Mouse (Mus musculus) kidney, postnatal 0 days (tissue): ENCODE measurements around the gene Sigmar1. TPM values are rescaled to one million over a fixed set of nuclear protein-coding genes. Genes with fewer than 3 reads are reported as not detected.

ENCODE experiments used
- ATAC-seq: fragments of 200-750 bp; cut with Nextera tagmentation; replicated peaks from 2 replicates; pipeline ENCODE4 v1.8.0; 2017; ENCODE audit warnings: low read depth, moderate number of reproducible peaks, moderate TSS enrichment, moderate library complexity; ENCODE audit not compliant: low FRiP score
- DNase-seq: peaks from one replicate; pipeline ENCODE4 v3.0.0-alpha.2; 2016; ENCODE audit warnings: low spot score
- H3K27ac ChIP-seq: fragments of 300-500 bp; sonication (generic); 2 replicates; pipeline ENCODE4 v1.5.1; 2014; ENCODE audit warnings: mild to moderate bottlenecking
- H3K27me3 ChIP-seq: fragments of 300-500 bp; sonication (generic); 2 replicates; pipeline ENCODE4 v1.6.1; 2014; ENCODE audit warnings: low read length, mixed read lengths; ENCODE audit not compliant: insufficient read depth
- H3K36me3 ChIP-seq: fragments of 300-500 bp; sonication (generic); 2 replicates; pipeline ENCODE4 v1.6.1; 2014; ENCODE audit warnings: low read length, mixed read lengths; ENCODE audit not compliant: insufficient read depth
- H3K4me1 ChIP-seq: fragments of 300-500 bp; sonication (generic); replicated peaks from 2 replicates; pipeline ENCODE4 v1.6.1; 2014; ENCODE audit warnings: antibody characterized with exemption, low read length, mixed read lengths; ENCODE audit not compliant: insufficient read depth
- H3K4me2 ChIP-seq: fragments of 300-500 bp; sonication (generic); 2 replicates; pipeline ENCODE4 v1.6.1; 2014; ENCODE audit warnings: mild to moderate bottlenecking, low read length, moderate library complexity, mixed read lengths
- H3K4me3 ChIP-seq: fragments of 300-500 bp; sonication (generic); replicated peaks from 2 replicates; pipeline ENCODE4 v1.5.1; 2014; ENCODE audit warnings: low read depth, low read length
- H3K9ac ChIP-seq: fragments of 300-500 bp; sonication (generic); 2 replicates; pipeline ENCODE4 v1.6.1; 2014; ENCODE audit warnings: low read depth, low read length
- H3K9me3 ChIP-seq: fragments of 300-500 bp; sonication (generic); replicated peaks from 2 replicates; pipeline ENCODE4 v1.6.1; 2016; ENCODE audit warnings: low read length, inconsistent platforms, mixed read lengths
- CTCF ChIP-seq: IDR thresholded peaks from 2 replicates; pipeline ENCODE4 v1.5.1; 2016; ENCODE audit warnings: antibody characterized with exemption, low read depth, mild to moderate bottlenecking, moderate library complexity
- WGBS: fragments of 180-500 bp; shearing (Covaris S2); extraction: QIAGEN DNeasy Blood & Tissue Kit; methylation state at CpG from one replicate; pipeline ENCODE4 v1.1.7; 2014; 5-methylcytosine and 5-hydroxymethylcytosine counted together
- polyA plus RNA-seq: library from polyadenylated mRNA; unstranded; fragments of >200 nt; fragmentation: Nextera tagmentation; extraction: Ambion mirVana; gene quantifications from 2 replicates; pipeline ENCODE4 v1.2.1, GENCODE M21; 2015

Sigmar1 gene
- polyA plus RNA-seq, 1 experiment from 2014 or later, result 58.4 TPM

- Histone ChIP-seq H3K4me1 (peaks cover 25% of the 10 kb centered on the region), H3K4me3 (peak overlapping the region; percentile 81), H3K27ac (no peak overlapping the region), H3K27me3 (no peaks in the 10 kb centered on the region), H3K9me3 (no peaks in the 10 kb centered on the region), H3K36me3 (no peaks in the 10 kb centered on the region), H3K9ac (peak overlapping the region; percentile 85; the same call in 1 of the 2 replicates), H3K4me2 (peak overlapping the region; percentile 87)
- DNase-seq, result no peak
- ATAC-seq, result no peak
- TF ChIP-seq CTCF, result no peak
- 77% methylated on average over 8 of the region's 8 CpGs for WGBS
These were observed 483 bp upstream of the Sigmar1 start for GRCm38 (mm10) chr4:41756440-41756839.

GRCm38 (mm10) chr4:41754797-41755337 is 1.1 kb downstream of the Sigmar1 start, which contains the start of gene Galt:
Gene Galt (plus strand): TSS chr4:41755228.
- Histone ChIP-seq H3K4me1 (peaks cover 15% of the 10 kb centered on the region), H3K36me3 (no peaks in the 10 kb centered on the region), H3K4me3 (peak within 1 kb of the TSS; percentile 81), H3K27me3 (no peaks in the 10 kb centered on the region), H3K9ac (peak within 1 kb of the TSS; percentile 85), H3K9me3 (no peaks in the 10 kb centered on the region), H3K4me2 (peak within 1 kb of the TSS; percentile 87), H3K27ac (peak within 1 kb of the TSS; percentile 93)
- ATAC-seq (peak; percentile 54), DNase-seq (no peak)
- no peak for TF ChIP-seq CTCF
- 11% methylated on average over 14 of the region's 14 CpGs for WGBS

GRCm38 (mm10) chr4:41745021-41745420 is 10.9 kb downstream of the Sigmar1 start:
- Histone ChIP-seq H3K4me3 (no peak overlapping the region), H3K4me2 (no peak overlapping the region), H3K36me3 (no peaks in the 10 kb centered on the region), H3K27me3 (no peaks in the 10 kb centered on the region), H3K4me1 (0 out of 2 replicates have a peak, but pooled peaks cover 4% of the 10 kb centered on the region), H3K9ac (no peak overlapping the region), H3K27ac (no peak overlapping the region), H3K9me3 (no peaks in the 10 kb centered on the region)
- 71% methylated on average over 1 of the region's 1 CpGs for WGBS
- ATAC-seq, result no peak
- no peak for TF ChIP-seq CTCF
- no peak for DNase-seq

GRCm38 (mm10) chr4:41744131-41744530 is 11.8 kb downstream of the Sigmar1 start:
- H3K4me2 ChIP-seq, result no peak overlapping the region
- H3K4me3 ChIP-seq, result no peak overlapping the region
- H3K9ac ChIP-seq, result no peak overlapping the region
- no peaks in the 10 kb centered on the region for H3K9me3 ChIP-seq
- H3K27me3 ChIP-seq, result no peaks in the 10 kb centered on the region
- ATAC-seq (no peak), DNase-seq (no peak)
- 70% methylated on average over 2 of the region's 2 CpGs for WGBS
- no peak for TF ChIP-seq CTCF
- H3K4me1 ChIP-seq, result 0 out of 2 replicates have a peak, but pooled peaks cover 4% of the 10 kb centered on the region
- H3K27ac ChIP-seq, result no peak overlapping the region
- 0 out of 2 replicates have a peak, but pooled peaks cover under 1% of the 10 kb centered on the region for H3K36me3 ChIP-seq

GRCm38 (mm10) chr4:41741158-41741560 is 14.8 kb downstream of the Sigmar1 start:
- ATAC-seq, result peak; percentile 95
- Histone ChIP-seq H3K27ac (peak overlapping the region; percentile 47), H3K9me3 (no peaks in the 10 kb centered on the region), H3K9ac (peak overlapping the region; percentile 60), H3K4me2 (peak overlapping the region; percentile 91), H3K36me3 (0 out of 2 replicates have a peak, but pooled peaks cover 4% of the 10 kb centered on the region), H3K27me3 (no peaks in the 10 kb centered on the region), H3K4me3 (peak overlapping the region; percentile 54), H3K4me1 (0 out of 2 replicates have a peak, but pooled peaks cover 4% of the 10 kb centered on the region)
- under 1% methylated on average over 27 of the region's 27 CpGs for WGBS
- peak; percentile 45 for TF ChIP-seq CTCF
- peak; percentile 96 for DNase-seq

- no peak for DNase-seq
- H3K36me3 ChIP-seq, result 0 out of 2 replicates have a peak, but pooled peaks cover 4% of the 10 kb centered on the region
- under 1% methylated on average over 44 of the region's 48 CpGs for WGBS
- no peaks in the 10 kb centered on the region for H3K27me3 ChIP-seq
- H3K9ac ChIP-seq, result peak overlapping the region; percentile 60
- peak; percentile 62 for ATAC-seq
- H3K4me2 ChIP-seq, result peak overlapping the region; percentile 91
- no peaks in the 10 kb centered on the region for H3K9me3 ChIP-seq
- peak overlapping the region; percentile 54 for H3K4me3 ChIP-seq
- TF ChIP-seq CTCF, result peak; percentile 36
- H3K27ac ChIP-seq, result peak overlapping the region; percentile 47
- 0 out of 2 replicates have a peak, but pooled peaks cover 4% of the 10 kb centered on the region for H3K4me1 ChIP-seq
These were observed 15.4 kb downstream of the Sigmar1 start for GRCm38 (mm10) chr4:41740380-41741157.
